Mouse (Mus musculus) limb, embryonic 12.5 days (tissue): Measurements from ENCODE around the gene Abi3bp. TPM values are rescaled to one million over a fixed set of nuclear protein-coding genes. Genes with fewer than 3 reads are reported as not detected.

Experiments used
- ATAC-seq: fragments of 200-750 bp; cut with Nextera tagmentation; 2 replicates; pipeline ENCODE4 v1.8.0; 2017; ENCODE audit warnings: low read depth, moderate TSS enrichment; ENCODE audit not compliant: insufficient number of reproducible peaks, insufficient read depth, low FRiP score, low TSS enrichment
- H3K27ac ChIP-seq: fragments of 300-500 bp; sonication (generic); 2 replicates; pipeline ENCODE4 v1.5.1; 2016; ENCODE audit warnings: mild to moderate bottlenecking, moderate library complexity
- H3K27me3 ChIP-seq: fragments of 300-500 bp; sonication (generic); 2 replicates; pipeline ENCODE4 v1.6.1; 2016; ENCODE audit warnings: mild to moderate bottlenecking, moderate library complexity
- H3K36me3 ChIP-seq: fragments of 300-500 bp; sonication (generic); 2 replicates; pipeline ENCODE4 v1.6.1; 2016; ENCODE audit warnings: mild to moderate bottlenecking, moderate library complexity
- H3K4me1 ChIP-seq: fragments of 300-500 bp; sonication (generic); replicated peaks from 2 replicates; pipeline ENCODE4 v1.6.1; 2016
- H3K4me2 ChIP-seq: fragments of 300-500 bp; sonication (generic); 2 replicates; pipeline ENCODE4 v1.6.1; 2016; ENCODE audit warnings: mild to moderate bottlenecking, moderate library complexity
- H3K4me3 ChIP-seq: fragments of 300-500 bp; sonication (generic); replicated peaks from 2 replicates; pipeline ENCODE4 v1.5.1; 2016; ENCODE audit warnings: mild to moderate bottlenecking
- H3K9ac ChIP-seq: fragments of 300-500 bp; sonication (generic); replicated peaks from 2 replicates; pipeline ENCODE4 v1.6.1; 2016; ENCODE audit warnings: mild to moderate bottlenecking, moderate library complexity
- H3K9me3 ChIP-seq: fragments of 300-500 bp; sonication (generic); 2 replicates; pipeline ENCODE4 v1.6.1; 2016; ENCODE audit warnings: mild to moderate bottlenecking, moderate library complexity
- WGBS: fragments of 180-500 bp; shearing (Covaris S2); methylation state at CpG from one replicate; pipeline ENCODE4 v1.1.7; 2016; 5-methylcytosine and 5-hydroxymethylcytosine counted together
- polyA plus RNA-seq: library from polyadenylated mRNA; unstranded; fragments of >200 nt; fragmentation: Nextera tagmentation; extraction: Ambion mirVana; gene quantifications from 2 replicates; pipeline ENCODE4 v1.2.1, GENCODE M21; 2016

Gene Abi3bp
- polyA plus RNA-seq, 1 experiment from 2014 or later: 0.97 TPM

DNA sequence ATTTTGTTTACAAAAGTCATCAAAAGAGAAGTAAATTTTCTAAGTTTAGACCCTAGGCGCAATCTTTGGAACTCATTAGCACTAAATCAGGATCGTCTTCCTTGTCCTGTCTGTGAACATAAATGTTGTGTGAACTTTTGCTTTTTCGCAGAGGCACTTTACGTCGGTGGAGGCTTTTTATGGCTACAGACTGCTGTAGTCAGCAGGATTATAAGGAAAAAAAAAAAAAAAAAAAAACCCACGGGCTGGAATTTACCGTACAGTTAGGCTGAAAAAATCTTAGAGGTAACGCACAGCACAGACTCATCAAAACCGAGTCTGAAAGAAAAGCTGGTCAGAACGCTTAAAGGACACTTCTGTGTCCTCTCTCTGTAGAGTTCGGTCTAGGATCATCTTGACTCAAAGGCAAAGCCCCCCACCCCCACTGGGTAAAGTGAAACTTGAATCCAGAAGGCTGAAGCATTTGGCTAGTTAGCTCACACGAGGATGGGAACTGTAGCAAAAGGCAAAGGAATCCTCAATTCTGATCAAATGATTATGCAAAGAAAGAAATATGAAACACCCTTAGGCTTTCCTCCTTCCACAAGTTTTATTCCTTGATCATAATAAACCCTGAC lies 1.0 kb downstream of the Abi3bp start:
- peaks cover 7% of the 10 kb centered on the region for H3K4me1 ChIP-seq
- H3K27ac ChIP-seq: no peak overlapping the region
- no peaks in the 10 kb centered on the region for H3K9me3 ChIP-seq
- peak; percentile 50 for ATAC-seq
- peak overlapping the region; percentile 35 for H3K4me3 ChIP-seq
- H3K9ac ChIP-seq: no peak overlapping the region
- WGBS: 14% methylated on average over 12 of the region's 12 CpGs
- H3K36me3 ChIP-seq: no peaks in the 10 kb centered on the region
- H3K4me2 ChIP-seq: peak overlapping the region; percentile 50
- H3K27me3 ChIP-seq: no peaks in the 10 kb centered on the region

DNA sequence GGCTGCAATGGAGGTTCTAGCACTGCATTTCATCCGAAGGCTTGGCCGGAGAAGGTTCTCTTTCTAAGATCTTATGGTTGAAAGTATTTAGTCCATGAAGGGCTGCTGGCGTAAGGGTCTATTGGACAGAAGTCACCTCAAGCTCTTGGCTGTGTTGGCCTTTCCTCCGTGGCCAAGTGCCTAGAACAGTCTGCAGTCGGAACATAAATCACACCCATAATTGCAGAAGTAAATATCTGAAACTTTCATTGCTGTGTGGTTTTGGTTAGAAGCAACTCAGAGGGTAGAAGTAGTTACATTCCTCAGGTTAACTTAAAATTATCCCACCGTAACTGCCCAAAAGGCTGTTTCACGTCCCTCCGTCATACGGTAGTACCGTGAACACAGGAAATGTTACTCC lies 5.8 kb downstream of the Abi3bp start:
- no peak for ATAC-seq
- H3K27ac ChIP-seq: no peak overlapping the region
- H3K36me3 ChIP-seq: no peaks in the 10 kb centered on the region
- no peak overlapping the region for H3K4me3 ChIP-seq
- 66% methylated on average over 10 of the region's 10 CpGs for WGBS
- no peak overlapping the region for H3K9ac ChIP-seq
- no peaks in the 10 kb centered on the region for H3K27me3 ChIP-seq
- H3K4me2 ChIP-seq: no peak overlapping the region
- H3K9me3 ChIP-seq: no peaks in the 10 kb centered on the region
- H3K4me1 ChIP-seq: no peaks in the 10 kb centered on the region

DNA sequence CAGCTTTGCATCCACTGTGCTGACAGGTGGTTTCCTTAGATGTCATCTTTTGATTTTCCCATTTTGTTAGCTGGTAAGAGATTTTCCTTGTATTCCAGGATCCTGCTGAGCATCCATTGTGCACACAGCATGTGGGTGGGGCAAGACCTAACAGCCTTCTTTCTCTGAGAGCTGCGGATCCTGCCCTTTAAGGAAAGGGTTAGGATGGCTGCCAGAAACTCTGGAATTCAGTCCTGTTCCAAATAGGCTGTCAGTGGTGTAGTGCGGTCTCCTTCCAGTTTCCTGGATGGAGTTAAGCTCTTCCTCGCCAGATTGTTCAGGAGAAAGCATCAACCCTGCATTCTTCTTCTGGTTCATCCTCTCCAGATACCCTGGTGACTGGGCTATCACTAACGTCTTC lies 8.8 kb downstream of the Abi3bp start:
- H3K4me2 ChIP-seq: no peak overlapping the region
- H3K9me3 ChIP-seq: no peaks in the 10 kb centered on the region
- no peaks in the 10 kb centered on the region for H3K4me1 ChIP-seq
- H3K4me3 ChIP-seq: no peak overlapping the region
- H3K36me3 ChIP-seq: no peaks in the 10 kb centered on the region
- no peak overlapping the region for H3K27ac ChIP-seq
- no peak overlapping the region for H3K9ac ChIP-seq
- ATAC-seq: no peak
- 73% methylated on average over 4 of the region's 4 CpGs for WGBS
- no peaks in the 10 kb centered on the region for H3K27me3 ChIP-seq

DNA sequence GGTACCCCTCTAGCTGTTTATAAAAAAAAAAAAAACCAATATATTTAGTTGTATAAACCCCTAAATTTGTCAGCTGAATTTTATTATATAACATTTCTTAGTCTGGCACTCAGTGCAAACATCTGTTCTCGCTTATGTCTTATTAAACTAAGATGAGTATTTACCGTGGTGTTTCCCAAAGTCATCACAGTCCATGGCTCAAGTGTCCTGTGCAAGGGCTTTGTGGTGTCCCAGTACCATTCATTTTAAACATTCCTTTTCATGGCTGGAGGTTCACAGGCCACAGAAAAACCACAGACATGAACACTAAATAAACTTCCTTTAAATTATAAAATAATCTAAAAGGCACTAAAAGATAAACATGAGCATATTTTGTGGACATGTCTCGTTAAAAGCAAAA lies 13.2 kb downstream of the Abi3bp start:
- Histone ChIP-seq H3K36me3 (no peaks in the 10 kb centered on the region), H3K4me3 (no peak overlapping the region), H3K4me2 (no peak overlapping the region), H3K9ac (no peak overlapping the region), H3K9me3 (no peaks in the 10 kb centered on the region), H3K4me1 (no peaks in the 10 kb centered on the region), H3K27me3 (no peaks in the 10 kb centered on the region), H3K27ac (no peak overlapping the region)
- WGBS: 44% methylated on average over 3 of the region's 3 CpGs
- ATAC-seq: no peak

DNA sequence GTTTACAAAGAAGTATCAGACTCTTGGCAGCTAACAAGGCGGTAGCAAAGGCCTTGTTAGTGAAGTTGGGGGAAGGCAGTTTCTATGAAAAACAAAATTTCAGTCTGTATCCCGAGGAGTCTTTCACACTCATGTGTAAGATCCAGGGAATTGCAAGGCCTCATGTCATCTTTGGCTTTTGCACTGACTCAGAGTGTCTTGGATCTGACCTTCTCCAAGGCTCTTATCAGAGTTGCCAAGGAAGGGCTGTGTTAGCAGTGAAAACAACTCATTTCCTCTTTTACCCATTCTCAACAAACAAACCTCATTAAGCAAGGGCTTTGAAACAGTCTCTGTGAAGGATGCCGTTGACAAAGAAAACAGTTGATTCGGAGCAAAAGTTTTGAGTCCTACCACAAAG lies 17.6 kb downstream of the Abi3bp start:
- 76% methylated on average over 4 of the region's 4 CpGs for WGBS
- no peak overlapping the region for H3K9ac ChIP-seq
- H3K27ac ChIP-seq: no peak overlapping the region
- H3K4me3 ChIP-seq: no peak overlapping the region
- no peaks in the 10 kb centered on the region for H3K36me3 ChIP-seq
- no peak for ATAC-seq
- H3K27me3 ChIP-seq: no peaks in the 10 kb centered on the region
- no peaks in the 10 kb centered on the region for H3K9me3 ChIP-seq
- H3K4me1 ChIP-seq: no peaks in the 10 kb centered on the region
- no peak overlapping the region for H3K4me2 ChIP-seq

DNA sequence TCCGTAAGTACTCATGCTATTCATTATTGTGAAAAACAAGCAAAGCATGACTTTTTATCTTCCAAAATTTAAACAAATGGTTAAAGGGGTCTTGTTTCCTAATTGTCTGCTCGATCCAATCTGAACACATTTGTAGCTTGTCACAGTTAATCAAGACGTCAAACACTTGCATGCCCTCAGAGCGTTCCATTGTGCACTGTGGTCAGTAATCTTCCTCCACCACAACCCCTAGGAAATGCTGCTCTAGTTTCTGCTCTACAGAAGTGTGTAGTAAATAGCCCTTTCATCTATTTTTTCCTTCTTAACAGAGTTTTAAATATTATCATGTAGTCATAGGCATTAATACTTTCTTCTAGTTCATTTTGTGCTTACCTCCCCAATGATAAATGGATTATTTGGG lies 19.1 kb downstream of the Abi3bp start:
- no peaks in the 10 kb centered on the region for H3K27me3 ChIP-seq
- H3K9me3 ChIP-seq: no peaks in the 10 kb centered on the region
- no peak overlapping the region for H3K4me2 ChIP-seq
- no peak overlapping the region for H3K4me3 ChIP-seq
- no peak overlapping the region for H3K9ac ChIP-seq
- H3K4me1 ChIP-seq: no peaks in the 10 kb centered on the region
- ATAC-seq: no peak
- WGBS: 73% methylated on average over 4 of the region's 4 CpGs
- H3K27ac ChIP-seq: no peak overlapping the region
- H3K36me3 ChIP-seq: no peaks in the 10 kb centered on the region

DNA sequence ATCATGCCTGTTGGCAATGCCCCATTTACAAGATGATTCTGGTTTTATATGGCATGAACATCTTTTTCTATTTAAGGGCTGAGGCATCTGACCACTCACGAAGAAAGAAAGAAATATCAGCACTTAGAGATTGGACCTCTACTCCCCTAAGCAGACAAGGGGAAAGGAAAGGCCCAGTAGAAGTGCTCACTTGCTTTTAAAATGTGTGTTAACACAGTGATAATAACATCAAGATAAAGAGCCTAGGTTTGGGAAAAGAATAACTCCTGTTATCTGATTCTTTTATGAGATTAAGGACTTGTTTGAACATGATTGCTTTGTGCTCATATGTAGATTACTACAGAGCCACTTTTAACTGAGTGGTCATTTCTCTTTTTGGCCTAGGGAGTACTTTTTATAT lies 21.0 kb downstream of the Abi3bp start:
- Histone ChIP-seq H3K27ac (no peak overlapping the region), H3K4me2 (no peak overlapping the region), H3K9me3 (no peaks in the 10 kb centered on the region), H3K9ac (no peak overlapping the region), H3K36me3 (no peaks in the 10 kb centered on the region), H3K4me3 (no peak overlapping the region), H3K27me3 (no peaks in the 10 kb centered on the region), H3K4me1 (no peaks in the 10 kb centered on the region)
- no peak for ATAC-seq
- 54% methylated on average over 1 of the region's 1 CpGs for WGBS

DNA sequence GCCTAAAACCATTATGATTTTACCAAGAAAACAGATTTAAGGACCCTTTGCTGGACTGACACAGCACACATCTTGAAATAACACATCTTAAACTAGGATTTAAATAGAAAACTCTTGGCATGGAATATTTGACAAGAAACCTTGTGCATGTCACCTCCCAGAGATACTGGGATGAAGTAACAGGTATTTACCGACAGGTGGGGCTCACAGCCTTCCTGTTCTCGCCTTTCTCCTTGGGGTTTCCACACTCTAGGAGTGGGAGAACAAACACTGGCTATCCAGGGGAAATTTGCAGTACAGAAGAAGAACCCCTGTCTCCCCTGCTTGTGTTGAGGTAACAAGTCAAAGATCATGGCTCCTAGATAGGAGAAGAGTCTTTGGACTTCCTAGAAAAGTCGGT lies 22.8 kb downstream of the Abi3bp start:
- no peaks in the 10 kb centered on the region for H3K36me3 ChIP-seq
- WGBS: 35% methylated on average over 3 of the region's 3 CpGs
- no peak overlapping the region for H3K4me3 ChIP-seq
- H3K4me2 ChIP-seq: no peak overlapping the region
- ATAC-seq: no peak
- no peaks in the 10 kb centered on the region for H3K9me3 ChIP-seq
- no peaks in the 10 kb centered on the region for H3K27me3 ChIP-seq
- no peak overlapping the region for H3K9ac ChIP-seq
- no peak overlapping the region for H3K27ac ChIP-seq
- H3K4me1 ChIP-seq: no peaks in the 10 kb centered on the region

DNA sequence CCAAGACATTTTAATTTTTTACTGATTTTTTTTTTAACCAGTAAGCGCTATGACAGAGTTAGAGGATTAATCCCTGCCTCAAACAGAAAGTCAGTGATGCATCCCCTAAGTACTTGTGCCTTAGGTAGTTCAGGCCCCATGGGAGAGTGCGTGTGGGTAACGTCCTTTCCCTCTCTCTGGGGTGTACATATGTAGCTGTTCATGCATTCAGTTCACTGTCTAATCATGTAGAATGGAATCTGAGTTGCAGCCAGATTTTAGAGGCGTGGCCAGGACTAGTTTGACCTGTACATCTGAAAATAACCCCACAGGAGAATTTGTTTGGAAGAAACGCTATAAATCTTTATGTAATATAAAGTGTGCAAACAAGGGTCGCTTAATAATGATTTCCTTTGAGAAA lies 23.4 kb downstream of the Abi3bp start:
- no peak overlapping the region for H3K27ac ChIP-seq
- H3K4me3 ChIP-seq: no peak overlapping the region
- no peak overlapping the region for H3K9ac ChIP-seq
- H3K27me3 ChIP-seq: no peaks in the 10 kb centered on the region
- no peak for ATAC-seq
- 77% methylated on average over 6 of the region's 6 CpGs for WGBS
- no peaks in the 10 kb centered on the region for H3K9me3 ChIP-seq
- H3K4me1 ChIP-seq: no peaks in the 10 kb centered on the region
- H3K36me3 ChIP-seq: no peaks in the 10 kb centered on the region
- no peak overlapping the region for H3K4me2 ChIP-seq

DNA sequence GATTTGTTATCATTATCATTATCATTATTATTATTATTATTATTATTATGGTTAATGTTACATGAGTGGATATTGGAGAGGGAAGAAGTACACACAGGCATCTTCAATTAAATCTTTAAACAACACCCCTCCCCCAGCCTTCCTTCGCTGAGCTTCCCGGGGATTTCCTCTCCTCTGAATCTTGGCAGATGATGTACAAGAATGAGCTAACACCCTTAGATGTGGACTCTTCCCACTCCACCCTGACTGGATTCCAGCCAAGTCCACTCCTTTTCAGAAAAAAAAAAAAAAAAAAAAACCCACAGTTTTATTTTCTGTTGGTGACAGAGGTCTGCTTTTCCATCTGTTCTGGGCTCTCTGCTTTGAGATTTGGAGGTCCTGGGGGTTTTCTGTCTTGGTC lies 23.8 kb downstream of the Abi3bp start:
- Histone ChIP-seq H3K4me2 (no peak overlapping the region), H3K27ac (no peak overlapping the region), H3K9ac (no peak overlapping the region), H3K4me3 (no peak overlapping the region), H3K4me1 (no peaks in the 10 kb centered on the region), H3K36me3 (no peaks in the 10 kb centered on the region), H3K27me3 (no peaks in the 10 kb centered on the region), H3K9me3 (no peaks in the 10 kb centered on the region)
- ATAC-seq: no peak
- 63% methylated on average over 2 of the region's 2 CpGs for WGBS

DNA sequence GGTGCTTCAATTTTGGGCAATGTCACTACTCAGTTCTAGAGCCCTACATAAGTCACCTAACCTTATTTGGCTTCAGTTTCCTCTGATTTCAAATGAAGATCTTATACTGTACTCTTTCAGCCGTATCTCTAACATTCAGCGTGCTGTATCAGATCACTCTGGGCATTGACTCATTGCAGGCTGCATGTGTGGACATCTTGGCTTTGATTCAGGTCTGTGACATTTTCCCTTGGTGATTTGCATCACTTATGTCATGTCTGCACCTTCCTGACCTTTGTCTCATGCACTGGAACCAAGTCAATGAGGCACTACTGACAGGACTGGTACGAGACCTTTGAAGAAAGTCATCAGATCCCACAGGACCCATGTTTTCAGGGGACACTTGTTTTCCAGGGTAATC lies 24.5 kb downstream of the Abi3bp start:
- 87% methylated on average over 3 of the region's 3 CpGs for WGBS
- Histone ChIP-seq H3K9ac (no peak overlapping the region), H3K27me3 (no peaks in the 10 kb centered on the region)

DNA sequence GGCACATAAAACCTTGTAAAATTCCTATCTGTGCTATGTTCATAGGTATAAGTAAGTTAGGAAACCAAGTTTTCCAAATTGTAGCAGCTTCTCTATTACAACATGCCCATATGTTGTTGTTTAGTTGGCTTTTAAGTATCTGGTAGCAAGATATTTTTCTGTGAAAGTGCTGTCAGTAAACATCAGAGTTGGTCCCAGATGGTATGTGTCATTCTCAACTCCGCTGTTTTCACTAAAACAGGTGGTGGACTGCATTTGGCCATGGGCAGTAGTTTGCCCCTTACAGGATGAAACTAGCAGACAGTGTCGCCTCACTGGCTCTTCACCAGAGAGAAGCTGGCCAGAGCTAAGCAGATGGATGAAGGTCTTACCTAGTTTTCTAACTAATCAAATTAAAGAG lies 26.3 kb downstream of the Abi3bp start:
- no peaks in the 10 kb centered on the region for H3K27me3 ChIP-seq
- H3K9me3 ChIP-seq: no peaks in the 10 kb centered on the region
- H3K9ac ChIP-seq: no peak overlapping the region
- WGBS: 81% methylated on average over 2 of the region's 2 CpGs
- H3K36me3 ChIP-seq: no peaks in the 10 kb centered on the region
- H3K4me3 ChIP-seq: no peak overlapping the region
- H3K4me2 ChIP-seq: no peak overlapping the region
- no peak for ATAC-seq
- no peaks in the 10 kb centered on the region for H3K4me1 ChIP-seq
- no peak overlapping the region for H3K27ac ChIP-seq

More for the DNA sequence above, 24.5 kb downstream of the Abi3bp start:
- Histone ChIP-seq H3K36me3 (no peaks in the 10 kb centered on the region), H3K4me3 (no peak overlapping the region), H3K9me3 (no peaks in the 10 kb centered on the region), H3K4me2 (no peak overlapping the region), H3K27ac (no peak overlapping the region), H3K4me1 (no peaks in the 10 kb centered on the region)
- no peak for ATAC-seq
